Mouse (Mus musculus) bone marrow macrophage, adult 2 months (primary cell): ENCODE measurements around the gene Shc3. TPM values are rescaled to one million over a fixed set of nuclear protein-coding genes. Genes with fewer than 3 reads are reported as not detected.

Source experiments
- H3K27ac ChIP-seq: 2 replicates; pipeline ENCODE4 v1.5.1; 2012; ENCODE audit warnings: low read depth, low read length; ENCODE audit not compliant: insufficient read depth
- H3K4me1 ChIP-seq: 2 replicates; pipeline ENCODE4 v1.6.1; 2012; ENCODE audit warnings: low read length; ENCODE audit not compliant: control insufficient read depth, insufficient read depth
- H3K4me3 ChIP-seq: 2 replicates; pipeline ENCODE4 v1.5.1; 2012; ENCODE audit warnings: mild to moderate bottlenecking, low read length, moderate library complexity; ENCODE audit not compliant: insufficient read depth
- CTCF ChIP-seq: IDR thresholded peaks from 2 replicates; pipeline ENCODE4 v1.5.1; 2012; ENCODE audit warnings: low read depth, mild to moderate bottlenecking, low read length, moderate library complexity
- POLR2A ChIP-seq: IDR thresholded peaks from 2 replicates; pipeline ENCODE4 v1.6.1; 2012; ENCODE audit warnings: mild to moderate bottlenecking, low read depth, low read length, borderline replicate concordance
- polyA plus RNA-seq: library from polyadenylated mRNA; stranded (reverse); fragments of >200 nt; gene quantifications from 2 replicates; pipeline ENCODE4 v1.2.4, GENCODE M21; 2012; ENCODE audit not compliant: missing spikeins, insufficient read depth, insufficient read length

The Shc3 gene
- polyA plus RNA-seq, 1 experiment: not detected

DNA sequence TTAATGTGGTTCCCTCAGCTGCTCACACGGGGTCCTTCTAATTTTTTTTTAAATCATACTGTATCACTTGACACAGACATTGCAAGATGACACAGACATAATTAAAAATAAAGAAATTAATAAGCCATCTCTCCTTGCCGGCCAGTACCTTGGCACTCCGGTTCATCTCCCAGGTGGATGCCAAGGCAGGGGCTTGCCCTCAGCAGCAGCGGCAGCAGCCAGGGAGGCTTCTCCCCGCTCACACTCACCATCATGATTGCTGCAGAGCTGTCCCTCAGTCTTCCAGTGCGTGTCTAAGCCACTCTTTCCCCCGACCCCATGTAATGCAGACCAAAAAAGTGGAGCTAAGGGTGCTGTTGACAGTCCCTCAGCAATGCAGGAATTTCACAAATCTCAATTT, 33.9 kb downstream of the Shc3 start:
- TF ChIP-seq POLR2A: no peak
- no peak for TF ChIP-seq CTCF
- Histone ChIP-seq H3K4me3 (no peak overlapping the region), H3K27ac (no peak overlapping the region), H3K4me1 (peaks cover 4% of the 10 kb centered on the region; the same call in 1 of the 2 replicates)

DNA sequence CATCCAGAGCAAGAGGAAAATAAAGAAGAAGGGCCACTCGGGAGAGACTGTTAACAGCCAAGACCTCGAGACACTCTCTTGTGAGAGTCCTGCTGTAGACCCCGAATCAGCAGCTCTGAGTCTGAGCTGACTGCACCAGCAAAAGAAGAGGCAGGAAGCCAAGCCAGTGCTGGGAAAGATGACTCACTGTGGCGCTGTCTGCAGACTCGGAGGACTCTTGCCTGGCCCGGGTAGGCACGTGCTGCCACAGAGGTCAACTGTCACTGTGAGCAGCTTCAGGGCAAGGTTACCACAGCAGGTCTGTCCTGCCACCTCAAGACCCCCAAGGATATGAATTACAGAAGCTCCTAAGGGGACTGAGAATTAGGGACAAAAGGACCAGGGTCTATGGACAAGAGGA, 42.7 kb downstream of the Shc3 start:
- H3K4me3 ChIP-seq: no peak overlapping the region
- TF ChIP-seq POLR2A (no peak), CTCF (no peak)
- H3K27ac ChIP-seq: no peak overlapping the region
- no peaks in the 10 kb centered on the region for H3K4me1 ChIP-seq

DNA sequence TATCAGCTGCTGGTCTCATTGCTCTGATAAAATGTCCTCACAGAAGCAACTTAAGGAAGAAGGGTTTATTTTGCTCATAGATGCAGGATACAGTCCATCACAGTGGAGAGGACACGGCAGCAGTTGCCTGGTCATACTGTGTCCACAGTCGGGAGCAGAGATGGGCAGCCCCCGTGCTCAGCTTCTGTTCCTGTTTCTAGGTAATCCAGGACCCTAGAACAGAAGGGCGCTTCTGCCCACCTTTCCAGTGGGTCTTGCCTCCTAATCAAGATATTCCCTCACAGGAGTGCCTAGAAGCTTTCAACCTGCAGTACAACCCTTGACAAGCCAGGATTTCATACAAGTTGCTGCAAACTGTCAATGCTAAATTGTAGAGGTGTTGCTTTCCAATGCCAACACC, 44.9 kb downstream of the Shc3 start:
- Histone ChIP-seq H3K27ac (no peak overlapping the region), H3K4me3 (no peak overlapping the region), H3K4me1 (no peaks in the 10 kb centered on the region)
- TF ChIP-seq POLR2A (no peak), CTCF (no peak)

DNA sequence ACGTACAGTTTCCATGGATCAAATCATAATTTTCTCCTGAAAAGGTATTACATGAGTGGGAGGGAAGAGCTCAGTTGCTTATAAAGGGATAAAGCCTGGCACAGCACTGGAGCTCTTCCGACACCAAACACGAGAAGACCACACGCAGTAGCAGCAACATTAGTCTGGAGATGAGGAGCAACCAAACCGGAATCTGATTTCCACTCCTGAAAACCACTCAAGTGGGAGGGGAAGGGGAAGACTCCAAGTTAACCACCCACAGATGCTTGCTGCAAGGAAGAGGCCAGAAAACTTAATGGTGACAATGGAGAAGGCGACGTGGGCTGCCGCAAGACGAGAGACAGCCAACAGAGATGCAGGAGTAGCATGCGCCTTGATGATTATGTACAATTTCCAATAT, 45.9 kb downstream of the Shc3 start:
- H3K4me3 ChIP-seq: no peak overlapping the region
- H3K4me1 ChIP-seq: no peaks in the 10 kb centered on the region
- H3K27ac ChIP-seq: no peak overlapping the region
- TF ChIP-seq POLR2A (no peak), CTCF (no peak)

DNA sequence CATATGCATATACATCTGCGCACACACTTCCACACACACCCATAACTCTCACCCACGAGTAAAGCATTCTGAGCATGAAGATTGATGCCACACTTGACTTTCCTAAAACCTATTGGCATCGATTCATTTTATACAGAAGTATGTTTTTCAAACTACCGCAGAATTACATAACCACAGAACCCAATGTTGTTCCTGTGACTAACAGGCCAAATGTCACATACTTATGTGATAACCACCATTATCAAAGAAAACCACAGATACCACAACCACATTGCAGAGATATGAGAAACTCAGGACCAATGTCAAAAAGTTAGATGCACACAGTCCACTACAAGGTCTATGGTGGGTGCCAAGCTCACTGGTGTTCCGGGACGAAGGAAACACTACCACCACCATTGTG, 50.3 kb downstream of the Shc3 start:
- Histone ChIP-seq H3K27ac (no peak overlapping the region), H3K4me1 (no peaks in the 10 kb centered on the region), H3K4me3 (no peak overlapping the region)
- no peak for TF ChIP-seq CTCF

DNA sequence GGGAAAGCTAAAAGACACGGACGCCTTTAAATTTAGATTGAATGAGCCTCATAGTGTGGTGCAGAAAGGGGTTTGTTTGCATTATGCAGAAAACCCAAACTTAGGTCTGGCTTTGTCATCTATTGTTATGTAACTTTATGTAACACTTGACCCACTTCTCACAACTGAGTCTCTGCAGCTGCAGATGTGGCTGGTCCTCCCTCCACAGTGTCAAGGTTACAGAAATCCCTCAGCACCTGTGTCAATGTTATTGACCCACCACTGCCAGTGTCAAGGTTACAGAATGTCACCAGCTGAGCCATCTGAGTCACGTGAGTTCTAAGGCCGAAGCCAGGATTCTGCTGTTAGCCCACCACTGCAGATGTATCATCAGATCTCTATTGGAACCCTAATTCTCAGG, 51.3 kb downstream of the Shc3 start:
- no peaks in the 10 kb centered on the region for H3K4me1 ChIP-seq
- no peak for TF ChIP-seq CTCF
- no peak for TF ChIP-seq POLR2A
- H3K4me3 ChIP-seq: no peak overlapping the region
- no peak overlapping the region for H3K27ac ChIP-seq

DNA sequence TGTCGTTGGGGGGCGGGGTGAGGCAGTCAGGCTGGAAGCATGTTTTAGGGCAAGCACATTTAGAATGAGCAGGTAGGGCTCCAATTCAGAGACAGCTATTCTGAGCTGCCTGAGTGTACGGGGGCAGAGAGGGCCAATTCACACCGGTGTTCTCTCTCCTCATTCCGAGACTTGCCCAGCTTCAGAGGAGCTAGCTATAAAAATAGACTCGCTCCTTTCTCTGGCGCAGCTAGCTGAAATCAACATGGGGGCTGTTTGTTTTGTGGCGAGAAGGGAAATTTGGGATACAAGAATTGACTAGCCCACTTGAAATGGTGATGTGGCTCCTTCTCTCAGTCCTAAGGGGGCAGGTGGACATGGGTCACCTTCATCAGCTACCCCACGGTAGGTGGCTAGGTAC, 60.4 kb downstream of the Shc3 start:
- no peak overlapping the region for H3K27ac ChIP-seq
- no peaks in the 10 kb centered on the region for H3K4me1 ChIP-seq
- TF ChIP-seq POLR2A: no peak
- TF ChIP-seq CTCF: no peak
- no peak overlapping the region for H3K4me3 ChIP-seq

DNA sequence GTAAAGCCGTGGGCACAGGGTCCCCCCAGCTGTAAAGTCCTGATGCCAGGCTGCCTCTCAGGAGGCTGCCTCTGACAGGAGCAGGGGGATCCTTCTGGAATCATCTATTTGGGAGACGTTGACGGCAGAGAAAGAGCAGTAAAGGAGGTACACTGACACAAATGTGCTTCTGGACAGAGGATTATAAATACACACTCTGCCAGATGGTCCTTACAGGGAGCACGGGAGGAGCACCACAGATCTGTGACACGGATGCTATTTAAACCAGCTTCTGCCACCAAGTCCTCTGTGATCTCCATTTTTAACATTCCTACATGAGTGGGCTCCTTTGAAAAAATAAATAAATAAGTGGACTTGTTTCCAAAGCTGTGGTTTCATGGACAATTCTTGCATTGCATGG, 63.5 kb downstream of the Shc3 start:
- Histone ChIP-seq H3K4me3 (no peak overlapping the region), H3K27ac (no peak overlapping the region), H3K4me1 (no peaks in the 10 kb centered on the region)
- no peak for TF ChIP-seq POLR2A
- no peak for TF ChIP-seq CTCF

DNA sequence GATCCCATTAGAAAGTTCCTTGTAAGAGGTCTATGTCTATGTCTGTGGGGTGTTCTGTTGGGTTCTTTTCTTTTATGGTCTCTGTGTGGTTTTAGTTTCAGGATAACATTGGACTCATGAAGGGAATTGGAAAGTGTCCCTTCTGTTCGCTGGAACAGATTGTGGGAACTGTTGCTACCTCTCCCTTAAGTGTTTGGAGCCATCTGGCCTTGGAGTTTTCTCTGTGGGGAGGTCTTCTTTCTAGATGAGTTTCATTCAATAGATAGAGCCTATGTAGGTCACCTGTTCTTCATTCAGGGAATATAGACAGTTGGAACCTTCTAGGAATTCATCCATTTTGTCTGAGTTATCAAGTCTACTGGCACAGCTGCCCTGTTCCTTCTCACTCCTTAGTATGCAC, 69.5 kb downstream of the Shc3 start:
- H3K4me1 ChIP-seq: no peaks in the 10 kb centered on the region
- H3K4me3 ChIP-seq: no peak overlapping the region
- no peak overlapping the region for H3K27ac ChIP-seq
- TF ChIP-seq POLR2A: no peak
- no peak for TF ChIP-seq CTCF

DNA sequence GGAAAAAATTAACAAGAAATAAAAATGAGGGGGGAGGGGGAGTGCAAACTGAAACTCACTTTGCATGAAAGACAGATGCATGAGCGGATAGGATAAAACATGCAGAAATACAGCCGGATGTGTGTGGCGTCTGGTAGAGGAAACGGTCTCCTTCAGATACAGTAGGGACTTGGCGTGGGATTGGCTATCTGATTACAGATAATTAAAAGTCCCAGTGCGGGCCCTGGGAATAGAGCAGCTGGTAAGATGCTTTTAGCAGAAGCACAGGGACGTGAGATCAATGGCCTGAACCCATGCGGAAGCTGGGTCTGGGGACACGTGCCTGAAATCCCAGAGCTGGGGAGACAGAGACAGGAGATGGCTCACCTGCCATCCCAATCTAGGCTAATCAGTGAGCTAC, 75.5 kb downstream of the Shc3 start:
- no peaks in the 10 kb centered on the region for H3K4me1 ChIP-seq
- no peak overlapping the region for H3K4me3 ChIP-seq
- no peak for TF ChIP-seq POLR2A
- no peak for TF ChIP-seq CTCF
- no peak overlapping the region for H3K27ac ChIP-seq

DNA sequence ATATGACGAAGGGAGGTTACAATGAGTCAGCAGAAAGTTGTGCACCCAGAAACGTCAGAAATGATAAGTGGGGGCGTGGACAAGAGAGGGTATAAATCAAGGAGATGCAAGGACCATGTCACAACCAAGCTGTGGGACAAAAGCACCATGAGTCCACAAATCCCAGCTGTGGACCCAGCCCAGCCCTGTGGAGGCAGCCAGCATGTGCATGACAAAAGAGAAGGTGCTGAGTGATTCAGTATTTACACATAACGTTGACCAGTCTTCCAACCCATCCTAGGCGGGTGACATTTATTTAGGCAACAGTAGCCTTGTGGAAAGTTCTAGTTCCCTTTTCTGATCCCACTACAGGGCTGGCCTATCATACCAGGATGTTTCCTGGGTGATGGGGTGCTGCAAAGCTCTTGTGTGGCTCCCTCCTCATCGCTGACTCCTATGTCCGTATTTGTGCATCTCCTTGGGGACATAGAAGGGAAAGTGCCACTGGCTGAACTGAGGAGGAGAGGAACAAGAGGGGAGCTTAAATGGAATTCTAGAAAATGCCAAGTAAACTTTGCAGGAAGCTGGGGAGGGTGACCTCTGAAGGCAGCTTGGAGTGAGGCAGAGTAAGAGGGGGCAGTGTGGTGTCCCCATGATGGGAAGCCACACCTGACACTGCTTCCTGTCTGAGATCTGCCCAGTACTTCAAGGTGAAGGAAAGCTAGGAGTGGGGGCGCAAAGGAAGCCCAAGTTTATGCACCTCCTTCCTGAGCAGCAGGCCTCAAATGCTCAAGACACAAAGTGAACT, 77.4 kb downstream of the Shc3 start:
- TF ChIP-seq CTCF (no peak), POLR2A (no peak)
- no peak overlapping the region for H3K4me3 ChIP-seq
- H3K27ac ChIP-seq: no peak overlapping the region
- no peaks in the 10 kb centered on the region for H3K4me1 ChIP-seq

DNA sequence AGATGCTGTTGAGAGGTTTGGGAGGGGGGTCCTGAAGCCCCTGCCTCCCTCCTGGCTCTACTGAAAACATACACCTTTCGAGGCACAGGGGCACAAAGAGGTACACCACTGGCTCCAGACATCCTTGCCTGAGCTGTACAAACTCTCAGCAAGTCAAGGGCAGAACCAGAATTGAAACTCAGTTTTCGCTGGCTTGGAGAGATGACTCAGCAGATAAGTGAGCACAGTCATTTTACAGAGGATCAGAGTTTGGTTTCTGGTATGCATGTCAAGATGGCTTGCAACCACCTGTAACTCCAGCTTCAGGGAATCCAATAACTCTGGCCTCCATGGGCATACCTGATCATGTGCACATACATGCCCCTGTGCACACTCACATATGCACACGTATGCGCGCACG, 79.0 kb downstream of the Shc3 start:
- Histone ChIP-seq H3K4me1 (no peaks in the 10 kb centered on the region), H3K27ac (no peak overlapping the region), H3K4me3 (no peak overlapping the region)
- TF ChIP-seq POLR2A (no peak), CTCF (no peak)
